Mouse (Mus musculus): ENCODE measurements at regions not wholly inside any gene's neighbourhood (a gene's known extent, or its start where the extent isn't known, plus 50 kb on each side); places are given as distances from the start of the nearest gene placed in this dataset.
A peak's percentile ranks its signal among the peaks of the same experiment; 100 is the strongest.

- DNase-seq = peak in 1 of 2 experiments; percentile 9
Measured at GRCm38 (mm10) chr4:95247977-95248376, 196.0 kb upstream of the Jun start.

- DNase-seq = no peak
Measured at GRCm38 (mm10) chr4:95249031-95249430, 197.0 kb upstream of the Jun start.

GRCm38 (mm10) chr4:95250083-95250482 lies 198.1 kb upstream of the Jun start:
- no peak for DNase-seq

GRCm38 (mm10) chr4:95269766-95270165 lies 217.7 kb upstream of the Jun start:
- DNase-seq = no peak

- DNase-seq = no peak
Measured at GRCm38 (mm10) chr4:95270389-95270788, 218.4 kb upstream of the Jun start.

GRCm38 (mm10) chr4:95276231-95276630 lies 224.2 kb upstream of the Jun start:
- DNase-seq = peak; percentile 30 to 37

- peak in 1 of 2 experiments; percentile 12 for DNase-seq
Measured at GRCm38 (mm10) chr4:95277989-95278713, 226.1 kb upstream of the Jun start.

GRCm38 (mm10) chr4:95278714-95279095 lies 226.7 kb upstream of the Jun start:
- peak; percentile 58 to 62 for DNase-seq

GRCm38 (mm10) chr4:95279200-95279599 lies 227.2 kb upstream of the Jun start:
- no peak for DNase-seq

- DNase-seq = no peak
Measured at GRCm38 (mm10) chr4:95282083-95282482, 230.1 kb upstream of the Jun start.

- DNase-seq = peak; percentile 55 to 76
Measured at GRCm38 (mm10) chr4:95283789-95284188, 231.8 kb upstream of the Jun start.

- DNase-seq = no peak
Measured at GRCm38 (mm10) chr4:95284192-95284591, 232.2 kb upstream of the Jun start.

GRCm38 (mm10) chr4:95284696-95285095 lies 232.7 kb upstream of the Jun start:
- DNase-seq = no peak

GRCm38 (mm10) chr4:95290321-95290720 lies 238.3 kb upstream of the Jun start:
- DNase-seq = no peak

- peak; percentile 25 to 27 for DNase-seq
Measured at GRCm38 (mm10) chr4:95294110-95294509, 242.1 kb upstream of the Jun start.

- DNase-seq = no peak
Measured at GRCm38 (mm10) chr4:95301907-95302306, 249.9 kb upstream of the Jun start.

- DNase-seq = peak; percentile 26 to 44
Measured at GRCm38 (mm10) chr4:95303337-95303736, 251.3 kb upstream of the Jun start.

- peak; percentile 73 to 86 for DNase-seq
Measured at GRCm38 (mm10) chr4:95304006-95304405, 252.0 kb upstream of the Jun start.

- DNase-seq = no peak
Measured at GRCm38 (mm10) chr4:95307134-95307533, 250.2 kb upstream of the Fggy start.

- DNase-seq = no peak
Measured at GRCm38 (mm10) chr4:95308469-95308895, 248.8 kb upstream of the Fggy start.

- DNase-seq = no peak
Measured at GRCm38 (mm10) chr4:95310410-95310809, 246.9 kb upstream of the Fggy start.

- DNase-seq = peak; percentile 47 to 49
Measured at GRCm38 (mm10) chr4:95317821-95318290, 239.5 kb upstream of the Fggy start.

- no peak for DNase-seq
Measured at GRCm38 (mm10) chr4:95318561-95318960, 238.7 kb upstream of the Fggy start.

- peak in 1 of 2 experiments; percentile 15 for DNase-seq
Measured at GRCm38 (mm10) chr4:95319036-95319435, 238.3 kb upstream of the Fggy start.

- no peak for DNase-seq
Measured at GRCm38 (mm10) chr4:95325861-95326260, 231.4 kb upstream of the Fggy start.
